Mouse (Mus musculus): ENCODE data around the gene Atp8b5.

GRCm38 (mm10) chr4:43398829-43399331, 131.9 kb downstream of the Atp8b5 start:
- TF ChIP-seq CTCF (IDR thresholded peaks at IDR 0.05; ENCODE audit: low read depth) (no peak), EP300 (IDR thresholded peaks at IDR 0.05; ENCODE audit: low read depth) (no peak; the same call in 1 of the 2 replicates)

Data from heart, postnatal 0 days (tissue).